Mouse (Mus musculus): ENCODE data around the gene Ttc23. TPM values are rescaled to one million over a fixed set of nuclear protein-coding genes. Genes with fewer than 3 reads are reported as not detected.

The Ttc23 gene
- 8.9 and 9.4 TPM in 2 replicates for polyA plus RNA-seq (2015; fragmentation: Nextera tagmentation; extraction: Ambion mirVana)

GRCm38 (mm10) chr7:67647277-67647676, at the start of gene Ttc23:
Gene Ttc23 (plus strand): TSS chr7:67647410.
- peak within 1 kb of the TSS; percentile 74 for H3K9ac ChIP-seq (replicated peaks)
- peaks cover 39% of the 10 kb centered on the region for H3K4me1 ChIP-seq
- H3K9me3 ChIP-seq: no peaks in the 10 kb centered on the region
- H3K27me3 ChIP-seq: no peaks in the 10 kb centered on the region
- WGBS: under 1% methylated on average over 5 of the region's 5 CpGs
- peak within 1 kb of the TSS; percentile 91 for H3K27ac ChIP-seq (replicated peaks)
- no peak for ATAC-seq (replicated peaks)
- no peaks in the 10 kb centered on the region for H3K36me3 ChIP-seq
- peak within 1 kb of the TSS; percentile 61 for H3K4me3 ChIP-seq
- peak within 1 kb of the TSS; percentile 60 for H3K4me2 ChIP-seq (replicated peaks)

- no peak overlapping the region for H3K27ac ChIP-seq (replicated peaks)
- no peak overlapping the region for H3K9ac ChIP-seq (replicated peaks)
- 51% methylated on average over 3 of the region's 3 CpGs for WGBS
- no peak overlapping the region for H3K4me3 ChIP-seq
- ATAC-seq (replicated peaks): no peak
- H3K4me1 ChIP-seq: no peaks in the 10 kb centered on the region; the same call in 1 of the 2 replicates
- no peaks in the 10 kb centered on the region for H3K36me3 ChIP-seq
- peaks cover 7% of the 10 kb centered on the region; the same call in 1 of the 2 replicates for H3K27me3 ChIP-seq
- no peaks in the 10 kb centered on the region for H3K9me3 ChIP-seq
- no peak overlapping the region for H3K4me2 ChIP-seq (replicated peaks)
Measured at GRCm38 (mm10) chr7:67598050-67598449, 49.2 kb upstream of the Ttc23 start.

- no peak overlapping the region for H3K4me2 ChIP-seq (replicated peaks)
- WGBS: 89% methylated on average over 6 of the region's 6 CpGs
- ATAC-seq (replicated peaks): no peak
Measured at GRCm38 (mm10) chr7:67605114-67605513, 42.1 kb upstream of the Ttc23 start.

GRCm38 (mm10) chr7:67606250-67606649, 41.0 kb upstream of the Ttc23 start:
- Histone ChIP-seq H3K4me2 (replicated peaks) (no peak overlapping the region), H3K9me3 (no peaks in the 10 kb centered on the region), H3K27ac (replicated peaks) (no peak overlapping the region), H3K27me3 (no peaks in the 10 kb centered on the region; the same call in 1 of the 2 replicates), H3K36me3 (no peaks in the 10 kb centered on the region), H3K4me1 (peaks cover 15% of the 10 kb centered on the region), H3K9ac (replicated peaks) (no peak overlapping the region), H3K4me3 (no peak overlapping the region)
- ATAC-seq (replicated peaks): no peak
- WGBS: 86% methylated on average over 1 of the region's 1 CpGs

More at GRCm38 (mm10) chr7:67605114-67605513, 42.1 kb upstream of the Ttc23 start:
- H3K27me3 ChIP-seq: no peaks in the 10 kb centered on the region; the same call in 1 of the 2 replicates
- no peaks in the 10 kb centered on the region for H3K9me3 ChIP-seq
- H3K36me3 ChIP-seq: no peaks in the 10 kb centered on the region
- H3K4me3 ChIP-seq: no peak overlapping the region
- peaks cover 15% of the 10 kb centered on the region for H3K4me1 ChIP-seq
- H3K27ac ChIP-seq (replicated peaks): no peak overlapping the region
- no peak overlapping the region for H3K9ac ChIP-seq (replicated peaks)

- no peak overlapping the region for H3K9ac ChIP-seq (replicated peaks)
- no peaks in the 10 kb centered on the region; the same call in 1 of the 2 replicates for H3K27me3 ChIP-seq
- H3K36me3 ChIP-seq: no peaks in the 10 kb centered on the region
- no peak overlapping the region for H3K4me2 ChIP-seq (replicated peaks)
- H3K4me3 ChIP-seq: no peak overlapping the region
- ATAC-seq (replicated peaks): peak; percentile 80
- no peaks in the 10 kb centered on the region for H3K9me3 ChIP-seq
- H3K27ac ChIP-seq (replicated peaks): no peak overlapping the region
- peaks cover 15% of the 10 kb centered on the region for H3K4me1 ChIP-seq
- WGBS: 11% methylated on average over 5 of the region's 5 CpGs
Measured at GRCm38 (mm10) chr7:67607669-67608347, 39.4 kb upstream of the Ttc23 start.

- WGBS: 26% methylated on average over 4 of the region's 4 CpGs
- H3K27ac ChIP-seq (replicated peaks): no peak overlapping the region
Measured at GRCm38 (mm10) chr7:67608348-67609024, 38.7 kb upstream of the Ttc23 start.

GRCm38 (mm10) chr7:67613795-67614463, 33.3 kb upstream of the Ttc23 start:
- Histone ChIP-seq H3K4me1 (peaks cover 13% of the 10 kb centered on the region; the same call in 1 of the 2 replicates), H3K4me2 (replicated peaks) (no peak overlapping the region), H3K36me3 (no peaks in the 10 kb centered on the region), H3K4me3 (no peak overlapping the region), H3K9ac (replicated peaks) (no peak overlapping the region), H3K9me3 (no peaks in the 10 kb centered on the region), H3K27ac (replicated peaks) (no peak overlapping the region), H3K27me3 (no peaks in the 10 kb centered on the region)
- WGBS: 25% methylated on average over 10 of the region's 10 CpGs
- ATAC-seq (replicated peaks): no peak

More at GRCm38 (mm10) chr7:67608348-67609024, 38.7 kb upstream of the Ttc23 start:
- H3K4me2 ChIP-seq (replicated peaks): no peak overlapping the region
- H3K27me3 ChIP-seq: no peaks in the 10 kb centered on the region; the same call in 1 of the 2 replicates
- ATAC-seq (replicated peaks): no peak
- peaks cover 19% of the 10 kb centered on the region for H3K4me1 ChIP-seq
- no peaks in the 10 kb centered on the region for H3K9me3 ChIP-seq
- no peaks in the 10 kb centered on the region for H3K36me3 ChIP-seq
- H3K4me3 ChIP-seq: no peak overlapping the region
- no peak overlapping the region for H3K9ac ChIP-seq (replicated peaks)

- H3K27me3 ChIP-seq: no peaks in the 10 kb centered on the region
- H3K4me3 ChIP-seq: no peak overlapping the region
- no peaks in the 10 kb centered on the region for H3K9me3 ChIP-seq
- no peak for ATAC-seq (replicated peaks)
- H3K27ac ChIP-seq (replicated peaks): no peak overlapping the region
- 77% methylated on average over 7 of the region's 7 CpGs for WGBS
- H3K4me2 ChIP-seq (replicated peaks): no peak overlapping the region
- no peaks in the 10 kb centered on the region for H3K36me3 ChIP-seq
- peaks cover 11% of the 10 kb centered on the region; the same call in 1 of the 2 replicates for H3K4me1 ChIP-seq
- H3K9ac ChIP-seq (replicated peaks): no peak overlapping the region
Measured at GRCm38 (mm10) chr7:67614464-67614861, 32.7 kb upstream of the Ttc23 start.

GRCm38 (mm10) chr7:67616890-67617289, 30.3 kb upstream of the Ttc23 start:
- Histone ChIP-seq H3K36me3 (no peaks in the 10 kb centered on the region), H3K27me3 (no peaks in the 10 kb centered on the region), H3K4me3 (no peak overlapping the region), H3K9ac (replicated peaks) (no peak overlapping the region), H3K4me1 (peaks cover 11% of the 10 kb centered on the region; the same call in 1 of the 2 replicates), H3K9me3 (no peaks in the 10 kb centered on the region), H3K27ac (replicated peaks) (no peak overlapping the region), H3K4me2 (replicated peaks) (no peak overlapping the region)
- WGBS: 85% methylated on average over 4 of the region's 4 CpGs
- ATAC-seq (replicated peaks): no peak

- no peaks in the 10 kb centered on the region for H3K27me3 ChIP-seq
- WGBS: 94% methylated on average over 10 of the region's 10 CpGs
- no peak for ATAC-seq (replicated peaks)
- H3K4me3 ChIP-seq: no peak overlapping the region
- H3K4me2 ChIP-seq (replicated peaks): no peak overlapping the region
- no peaks in the 10 kb centered on the region for H3K36me3 ChIP-seq
- no peak overlapping the region for H3K27ac ChIP-seq (replicated peaks)
- no peaks in the 10 kb centered on the region for H3K9me3 ChIP-seq
- H3K4me1 ChIP-seq: peaks cover 11% of the 10 kb centered on the region; the same call in 1 of the 2 replicates
- H3K9ac ChIP-seq (replicated peaks): no peak overlapping the region
Measured at GRCm38 (mm10) chr7:67617646-67618045, 29.6 kb upstream of the Ttc23 start.

- H3K9ac ChIP-seq (replicated peaks): no peak overlapping the region
- no peak overlapping the region for H3K4me2 ChIP-seq (replicated peaks)
- 85% methylated on average over 3 of the region's 3 CpGs for WGBS
- no peaks in the 10 kb centered on the region for H3K9me3 ChIP-seq
- H3K36me3 ChIP-seq: no peaks in the 10 kb centered on the region
- H3K4me1 ChIP-seq: peaks cover 9% of the 10 kb centered on the region; the same call in 1 of the 2 replicates
- no peak overlapping the region for H3K4me3 ChIP-seq
- no peak for ATAC-seq (replicated peaks)
- H3K27me3 ChIP-seq: no peaks in the 10 kb centered on the region
- no peak overlapping the region for H3K27ac ChIP-seq (replicated peaks)
Measured at GRCm38 (mm10) chr7:67618316-67618715, 28.9 kb upstream of the Ttc23 start.

GRCm38 (mm10) chr7:67619836-67620235, 27.4 kb upstream of the Ttc23 start:
- H3K9ac ChIP-seq (replicated peaks): no peak overlapping the region
- no peak overlapping the region for H3K4me2 ChIP-seq (replicated peaks)

More at GRCm38 (mm10) chr7:67619836-67620235, 27.4 kb upstream of the Ttc23 start:
- H3K27ac ChIP-seq (replicated peaks): no peak overlapping the region
- H3K9me3 ChIP-seq: no peaks in the 10 kb centered on the region
- H3K36me3 ChIP-seq: no peaks in the 10 kb centered on the region
- no peaks in the 10 kb centered on the region for H3K4me1 ChIP-seq
- 77% methylated on average over 4 of the region's 4 CpGs for WGBS
- no peak overlapping the region for H3K4me3 ChIP-seq
- H3K27me3 ChIP-seq: no peaks in the 10 kb centered on the region
- no peak for ATAC-seq (replicated peaks)

All from forebrain, embryonic 15.5 days (tissue).